Mouse (Mus musculus) neutrophil, adult 65 days (primary cell): ENCODE data around the gene Zfp869. TPM values are rescaled to one million over a fixed set of nuclear protein-coding genes. Genes with fewer than 3 reads are reported as not detected.

Experiments used
- total RNA-seq: library from RNA; stranded (reverse); gene quantifications from 2 replicates; pipeline ENCODE4 v1.2.4, GENCODE M21; 2023

The Zfp869 gene
- 35.8 and 46.9 TPM in 2 replicates for total RNA-seq

GRCm38 (mm10) chr8:69710624-69711023, at the start of gene Zfp869:
Gene Zfp869 (minus strand): TSS chr8:69710724.

GRCm38 (mm10) chr8:69749544-69750454, 39.3 kb upstream of the Zfp869 start, which contains the start of gene Zfp963:
Gene Zfp963 (minus strand): TSS chr8:69749970.

Other genes starting within 250 kb of the Zfp869 start
- gene Gm7697, start 187.7 kb downstream of the Zfp869 start, total RNA-seq, result not detected in 2 replicates
- gene Zfp868, start 85.2 kb downstream of the Zfp869 start, total RNA-seq, result 43.0 and 61.8 TPM in 2 replicates
- gene Zfp964, start 56.2 kb downstream of the Zfp869 start, total RNA-seq, result not detected in 2 replicates
- 1.0 and 2.1 TPM in 2 replicates for gene Zfp963, start 39.2 kb upstream of the Zfp869 start, total RNA-seq
- 0.75 and 2.0 TPM in 2 replicates for gene Gm20422, start 64.2 kb upstream of the Zfp869 start, total RNA-seq
- gene Atp13a1, start 80.4 kb upstream of the Zfp869 start, total RNA-seq, result 25.5 and 29.7 TPM in 2 replicates
- 16.2 and 22.4 TPM in 2 replicates for gene Zfp866, start 80.5 kb upstream of the Zfp869 start, total RNA-seq
- gene Gmip, start 98.0 kb upstream of the Zfp869 start, total RNA-seq, result 542 and 837 TPM in 2 replicates
- 4.9 and 7.8 TPM in 2 replicates for gene Lpar2, start 111.7 kb upstream of the Zfp869 start, total RNA-seq
- 0.50 and 1.5 TPM in 2 replicates for gene Pbx4, start 121.8 kb upstream of the Zfp869 start, total RNA-seq
- gene Cilp2, start 177.0 kb upstream of the Zfp869 start, total RNA-seq, result not detected in 2 replicates
- 0.79 and 1.6 TPM in 2 replicates for gene Tssk6, start 191.5 kb upstream of the Zfp869 start, total RNA-seq
- 51.7 and 65.8 TPM in 2 replicates for gene Ndufa13, start 191.8 kb upstream of the Zfp869 start, total RNA-seq
- gene Yjefn3, start 192.0 kb upstream of the Zfp869 start, total RNA-seq, result not detected in 2 replicates